Mouse (Mus musculus): ENCODE data around the gene Gm3676.
"Not testable (repeated sequence)": the region's sequence is repeated elsewhere in the genome, so short reads cannot be mapped to it uniquely, and the experiment has no call there.

Gm3676 gene

GRCm38 (mm10) chr14:41646387-41646786 is at the start of gene Gm3676:
Gene Gm3676 (minus strand): TSS chr14:41646487.
- not testable (repeated sequence) for DNase-seq (ENCODE audit: extremely low spot score)

GRCm38 (mm10) chr14:41648176-41648575 is 1.9 kb upstream of the Gm3676 start:
- not testable (repeated sequence) for DNase-seq (ENCODE audit: extremely low spot score)

- not testable (repeated sequence) for DNase-seq (ENCODE audit: extremely low spot score)
Measured at GRCm38 (mm10) chr14:41630144-41630543, 16.1 kb downstream of the Gm3676 start.

- not testable (repeated sequence) for DNase-seq (ENCODE audit: extremely low spot score)
Measured at GRCm38 (mm10) chr14:41624512-41624911, 21.8 kb downstream of the Gm3676 start, which contains the start of gene Gm3072. Gene Gm3072 (minus strand): TSS chr14:41624612.

- DNase-seq (ENCODE audit: extremely low spot score), result not testable (repeated sequence)
Measured at GRCm38 (mm10) chr14:41622535-41622934, 23.8 kb downstream of the Gm3676 start.

- not testable (repeated sequence) for DNase-seq (ENCODE audit: extremely low spot score)
Measured at GRCm38 (mm10) chr14:41610690-41611089, 35.6 kb downstream of the Gm3676 start.

GRCm38 (mm10) chr14:41600935-41601334 is 45.4 kb downstream of the Gm3676 start:
- not testable (repeated sequence) for DNase-seq (ENCODE audit: extremely low spot score)
